Mouse (Mus musculus): Measurements from ENCODE around the gene Ccr2.

DNA sequence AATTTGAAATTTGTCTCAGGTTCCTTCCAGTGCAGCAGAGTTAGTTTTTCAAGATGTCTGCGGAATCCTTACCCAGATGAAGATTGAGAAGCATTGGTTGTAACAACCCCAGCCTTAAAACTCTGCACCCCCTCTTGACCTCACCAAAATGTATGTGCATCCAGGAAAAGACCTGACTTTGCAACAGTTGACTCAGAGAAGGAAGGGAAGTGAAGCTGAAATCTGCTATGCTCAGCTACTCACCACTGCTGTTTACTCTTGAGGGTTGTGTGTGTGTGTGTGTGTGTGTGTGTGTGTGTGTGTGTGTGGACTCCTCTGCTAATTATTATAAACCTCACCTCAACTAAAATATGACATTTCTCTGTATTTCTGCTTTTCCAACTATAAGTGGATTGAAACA, 30.2 kb upstream of the Ccr2 start:
- TF ChIP-seq CTCF (IDR thresholded peaks at IDR 0.05; ENCODE audit: borderline replicate concordance, insufficient read depth, low read length) = no peak
- no peak for TF ChIP-seq POLR2A (IDR thresholded peaks at IDR 0.05; ENCODE audit: low read depth, low read length)

Measured in embryonic fibroblast, embryonic 13.5 days (primary cell).